Mouse (Mus musculus) ES-E14 (cell line): ENCODE results near the gene Sucla2.

Experiments used
- CHD2 ChIP-seq: IDR thresholded peaks from 2 replicates; pipeline ENCODE4 v1.6.1; 2014; ENCODE audit warnings: mild to moderate bottlenecking, low read depth, low read length, inconsistent platforms
- MAFK ChIP-seq: IDR thresholded peaks from 2 replicates; pipeline ENCODE4 v1.6.1; 2014; ENCODE audit warnings: mild to moderate bottlenecking, low read depth, low read length, inconsistent platforms; ENCODE audit not compliant: insufficient read depth
- ZC3H11A ChIP-seq: IDR thresholded peaks from 2 replicates; pipeline ENCODE4 v1.6.1; 2012; ENCODE audit warnings: low read depth, mild to moderate bottlenecking, inconsistent platforms, low read length, borderline replicate concordance

- TF ChIP-seq MAFK (no peak), ZC3H11A (no peak), CHD2 (no peak)
Observed at GRCm38 (mm10) chr14:73507702-73508376, 17.3 kb upstream of the Sucla2 start.
